Mouse (Mus musculus) kidney, postnatal 4 days (tissue): ENCODE measurements around the gene Tusc1.

ENCODE experiments used
- DNase-seq, 2 experiments: peaks; one replicate each; pipeline ENCODE4 v3.0.0; 2021; ENCODE audit warnings: mixed read lengths in 2 of 2

Gene Tusc1

GRCm38 (mm10) chr4:93335118-93336003 is at the start of gene Tusc1:
Gene Tusc1 (minus strand): TSS chr4:93335511.
- peak; percentile 88 to 93 for DNase-seq

GRCm38 (mm10) chr4:93352930-93353329 is 17.6 kb upstream of the Tusc1 start:
- DNase-seq, result no peak

GRCm38 (mm10) chr4:93344357-93344756 is 9.0 kb upstream of the Tusc1 start:
- no peak for DNase-seq

- no peak for DNase-seq
Observed at GRCm38 (mm10) chr4:93341568-93341967, 6.3 kb upstream of the Tusc1 start.

GRCm38 (mm10) chr4:93337977-93338376 is 2.7 kb upstream of the Tusc1 start:
- DNase-seq, result no peak

GRCm38 (mm10) chr4:93334636-93335117 is 634 bp downstream of the Tusc1 start:
- peak; percentile 87 to 93 for DNase-seq

- DNase-seq, result no peak
Observed at GRCm38 (mm10) chr4:93307486-93307885, 27.8 kb downstream of the Tusc1 start.

- DNase-seq, result no peak
Observed at GRCm38 (mm10) chr4:93286065-93286464, 49.2 kb downstream of the Tusc1 start.
